ENCODE assay signal across 7 mouse cellular contexts in genomic region chr6:124930231-124930630, GRCm38 (mm10). TPM values are rescaled to one million over a fixed set of nuclear protein-coding genes. Genes with fewer than 3 reads are reported as not detected.
DNase-seq lines count a peak whose midpoint lies in the region; ATAC-seq and TF ChIP-seq lines count a peak whose summit lies in the region.

No protein-coding gene starts in this region.

- no peaks in the 10 kb centered on the region for H3K27me3 ChIP-seq in forebrain, embryonic 15.5 days
- no peaks in the 10 kb centered on the region for H3K27me3 ChIP-seq in limb, embryonic 11.5 days (ENCODE audit: control insufficient read depth, insufficient read depth, low read length)
- H3K27me3 ChIP-seq in midbrain, postnatal 0 days (ENCODE audit: insufficient read depth, low read length), result no peaks in the 10 kb centered on the region

- TF ChIP-seq CTCF in midbrain, postnatal 0 days (IDR thresholded peaks at IDR 0.05), result no peak

- H3K9ac ChIP-seq in forebrain, embryonic 15.5 days (replicated peaks), result peak overlapping the region; percentile 99
- H3K9ac ChIP-seq in limb, embryonic 11.5 days (ENCODE audit: low read length), result no peak overlapping the region
- H3K9ac ChIP-seq in midbrain, postnatal 0 days (replicated peaks; ENCODE audit: low read length, poor library complexity, severe bottlenecking), result no peak overlapping the region

- DNase-seq in 3T3-L1 (ENCODE audit: low read depth, low spot score), result peak; percentile 71
- no peak for DNase-seq in limb, embryonic 11.5 days (ENCODE audit: low spot score)
- no peak for DNase-seq in midbrain, postnatal 0 days (ENCODE audit: low spot score)
- no peak for DNase-seq in layer of hippocampus, adult 9-10 months (ENCODE audit: low spot score)
- DNase-seq in frontal cortex, postnatal 25 days (ENCODE audit: low spot score in 2 of 2), result no peak

- H3K36me3 ChIP-seq in forebrain, embryonic 15.5 days, result peaks cover 20% of the 10 kb centered on the region
- peaks cover 11% of the 10 kb centered on the region for H3K36me3 ChIP-seq in limb, embryonic 11.5 days (ENCODE audit: control insufficient read depth, insufficient read depth, low read length)
- H3K36me3 ChIP-seq in midbrain, postnatal 0 days (ENCODE audit: insufficient read depth, low read length), result peaks cover 11% of the 10 kb centered on the region

- peak overlapping the region; percentile 94 for H3K4me3 ChIP-seq in forebrain, embryonic 15.5 days
- H3K4me3 ChIP-seq in limb, embryonic 11.5 days (ENCODE audit: low read depth, low read length), result peak overlapping the region; percentile 91
- peak overlapping the region; percentile 89; the same call in 1 of the 2 replicates for H3K4me3 ChIP-seq in midbrain, postnatal 0 days (ENCODE audit: low read depth, low read length)

- H3K4me1 ChIP-seq in forebrain, embryonic 15.5 days, result peaks cover 20% of the 10 kb centered on the region
- H3K4me1 ChIP-seq in limb, embryonic 11.5 days (ENCODE audit: control insufficient read depth, insufficient read depth, low read length), result peaks cover 15% of the 10 kb centered on the region
- H3K4me1 ChIP-seq in midbrain, postnatal 0 days (ENCODE audit: insufficient read depth, low read length), result peaks cover 7% of the 10 kb centered on the region

- H3K9me3 ChIP-seq in forebrain, embryonic 15.5 days, result no peaks in the 10 kb centered on the region
- H3K9me3 ChIP-seq in limb, embryonic 11.5 days (ENCODE audit: control insufficient read depth, low read length), result no peaks in the 10 kb centered on the region
- H3K9me3 ChIP-seq in midbrain, postnatal 0 days (ENCODE audit: low read length), result no peaks in the 10 kb centered on the region

- WGBS in forebrain, embryonic 15.5 days, result 26% methylated on average over 1 of the region's 1 CpGs
- 51% methylated on average over 1 of the region's 1 CpGs for WGBS in limb, embryonic 11.5 days
- WGBS in midbrain, postnatal 0 days, result 20% methylated on average over 1 of the region's 1 CpGs

- peak; percentile 4 for ATAC-seq in CD4-positive, CD25-positive, alpha-beta regulatory T cell, adult 4 months
- ATAC-seq in forebrain, embryonic 15.5 days (replicated peaks), result no peak
- ATAC-seq in limb, embryonic 11.5 days (ENCODE audit: insufficient number of reproducible peaks, low FRiP score, low TSS enrichment, low read depth), result no peak; the same call in 1 of the 2 replicates
- no peak for ATAC-seq in midbrain, postnatal 0 days (ENCODE audit: low FRiP score)

- H3K4me2 ChIP-seq in forebrain, embryonic 15.5 days (replicated peaks), result peak overlapping the region; percentile 48
- H3K4me2 ChIP-seq in limb, embryonic 11.5 days (ENCODE audit: low read depth, severe bottlenecking), result peak overlapping the region; percentile 18
- H3K4me2 ChIP-seq in midbrain, postnatal 0 days (ENCODE audit: low read depth, low read length, poor library complexity, severe bottlenecking), result peak overlapping the region; percentile 43

- peak overlapping the region; percentile 96 for H3K27ac ChIP-seq in forebrain, embryonic 15.5 days (replicated peaks)
- H3K27ac ChIP-seq in limb, embryonic 11.5 days (replicated peaks; ENCODE audit: low read depth, low read length), result peak overlapping the region; percentile 82
- H3K27ac ChIP-seq in midbrain, postnatal 0 days (ENCODE audit: low read depth, low read length), result peak overlapping the region; percentile 99; the same call in 1 of the 2 replicates

RNA-seq across cellular contexts. Expression of gene Mlf2, which starts 1.0 kb away (rescaled TPM):
- 10 to 100 TPM; 39.0 to 40.7 TPM for polyA plus RNA-seq in CD4-positive, CD25-positive, alpha-beta regulatory T cell, adult 4 months (2017; shearing (Covaris generic))
- polyA plus RNA-seq in forebrain, embryonic 15.5 days (2015; fragmentation: Nextera tagmentation; extraction: Ambion mirVana), result 507 and 513 TPM in 2 replicates
- 406 and 414 TPM in 2 replicates for polyA plus RNA-seq in limb, embryonic 11.5 days (2014; fragmentation: Nextera tagmentation; extraction: Ambion mirVana)
- 512 and 647 TPM in 2 replicates for total RNA-seq in midbrain, postnatal 0 days (2014; rRNA removed)
- polyA plus RNA-seq in midbrain, postnatal 0 days (2015; fragmentation: Nextera tagmentation; extraction: Ambion mirVana), result 628 and 643 TPM in 2 replicates

RNA-seq across cellular contexts. Expression of gene Ptms, which starts 10.3 kb away (rescaled TPM):
- polyA plus RNA-seq in CD4-positive, CD25-positive, alpha-beta regulatory T cell, adult 4 months (2017; shearing (Covaris generic)), result 10 to 100 TPM in 1 of 2 experiments, 1 to 10 TPM in 1; 5.4 to 10.6 TPM
- polyA plus RNA-seq in forebrain, embryonic 15.5 days (2015; fragmentation: Nextera tagmentation; extraction: Ambion mirVana), result 772 and 823 TPM in 2 replicates
- 221 and 223 TPM in 2 replicates for polyA plus RNA-seq in limb, embryonic 11.5 days (2014; fragmentation: Nextera tagmentation; extraction: Ambion mirVana)
- 814 and 944 TPM in 2 replicates for total RNA-seq in midbrain, postnatal 0 days (2014; rRNA removed)
- polyA plus RNA-seq in midbrain, postnatal 0 days (2015; fragmentation: Nextera tagmentation; extraction: Ambion mirVana), result 810 TPM in 2 replicates

RNA-seq across cellular contexts. Expression of gene Lag3, which starts 18.7 kb away (rescaled TPM):
- polyA plus RNA-seq in CD4-positive, CD25-positive, alpha-beta regulatory T cell, adult 4 months (2017; shearing (Covaris generic)), result 10 to 100 TPM; 19.0 to 29.0 TPM
- polyA plus RNA-seq in forebrain, embryonic 15.5 days (2015; fragmentation: Nextera tagmentation; extraction: Ambion mirVana), result 2.6 and 3.3 TPM in 2 replicates
- polyA plus RNA-seq in limb, embryonic 11.5 days (2014; fragmentation: Nextera tagmentation; extraction: Ambion mirVana), result 0.88 and 1.4 TPM in 2 replicates
- total RNA-seq in midbrain, postnatal 0 days (2014; rRNA removed), result 1.1 and 2.1 TPM in 2 replicates
- polyA plus RNA-seq in midbrain, postnatal 0 days (2015; fragmentation: Nextera tagmentation; extraction: Ambion mirVana), result 2.8 and 3.5 TPM in 2 replicates

RNA-seq across cellular contexts. Expression of gene Cops7a, which starts 35.1 kb away (rescaled TPM):
- 10 to 100 TPM; 66.2 to 93.4 TPM for polyA plus RNA-seq in CD4-positive, CD25-positive, alpha-beta regulatory T cell, adult 4 months (2017; shearing (Covaris generic))
- polyA plus RNA-seq in forebrain, embryonic 15.5 days (2015; fragmentation: Nextera tagmentation; extraction: Ambion mirVana), result 90.2 and 93.6 TPM in 2 replicates
- polyA plus RNA-seq in limb, embryonic 11.5 days (2014; fragmentation: Nextera tagmentation; extraction: Ambion mirVana), result 126 and 129 TPM in 2 replicates
- 108 and 131 TPM in 2 replicates for total RNA-seq in midbrain, postnatal 0 days (2014; rRNA removed)
- 92.3 and 97.1 TPM in 2 replicates for polyA plus RNA-seq in midbrain, postnatal 0 days (2015; fragmentation: Nextera tagmentation; extraction: Ambion mirVana)

RNA-seq across cellular contexts. Expression of gene Cd4, which starts 42.2 kb away (rescaled TPM):
- 100 to 1,000 TPM; 268 to 648 TPM for polyA plus RNA-seq in CD4-positive, CD25-positive, alpha-beta regulatory T cell, adult 4 months (2017; shearing (Covaris generic))
- polyA plus RNA-seq in forebrain, embryonic 15.5 days (2015; fragmentation: Nextera tagmentation; extraction: Ambion mirVana), result 0.15 TPM in 1 of 2 replicates, not detected in the other
- 0.06 TPM in 1 of 2 replicates, not detected in the other for polyA plus RNA-seq in limb, embryonic 11.5 days (2014; fragmentation: Nextera tagmentation; extraction: Ambion mirVana)
- 0.19 and 2.8 TPM in 2 replicates for total RNA-seq in midbrain, postnatal 0 days (2014; rRNA removed)
- polyA plus RNA-seq in midbrain, postnatal 0 days (2015; fragmentation: Nextera tagmentation; extraction: Ambion mirVana), result 0.25 and 0.58 TPM in 2 replicates

Comparison
In these comparisons a context has a peak if more than half of its experiments do, and no peak if none do; other contexts are left out.
1. RNA of gene Ptms, which starts 10.3 kb away (polyA plus RNA-seq): 772 to 823 TPM in forebrain, embryonic 15.5 days, 810 TPM in midbrain, postnatal 0 days and 221 to 223 TPM in limb, embryonic 11.5 days; 5.4 to 10.6 TPM in CD4-positive, CD25-positive, alpha-beta regulatory T cell, adult 4 months; every median in the first group is over 10 times any median in the second.
2. Peak in every context shown above with its lines, with median percentiles within 50 percentile points of each other: H3K27ac ChIP-seq, H3K4me2 ChIP-seq and H3K4me3 ChIP-seq.